Mouse (Mus musculus) hindbrain, embryonic 13.5 days (tissue): ENCODE results near the gene Lrrc4b. TPM values are rescaled to one million over a fixed set of nuclear protein-coding genes. Genes with fewer than 3 reads are reported as not detected.
A peak's percentile ranks its signal among the peaks of the same experiment; 100 is the strongest.

Source experiments
- ATAC-seq: fragments of 200-750 bp; cut with Nextera tagmentation; 2 replicates; pipeline ENCODE4 v1.8.0; 2017; ENCODE audit warnings: moderate TSS enrichment; ENCODE audit not compliant: low FRiP score
- H3K27ac ChIP-seq: fragments of 300-500 bp; sonication (generic); 2 replicates; pipeline ENCODE4 v1.5.1; 2015; ENCODE audit warnings: inconsistent platforms, mild to moderate bottlenecking, moderate library complexity
- H3K27me3 ChIP-seq: fragments of 300-500 bp; sonication (generic); 2 replicates; pipeline ENCODE4 v1.6.1; 2015; ENCODE audit warnings: mild to moderate bottlenecking, inconsistent platforms
- H3K36me3 ChIP-seq: fragments of 300-500 bp; sonication (generic); 2 replicates; pipeline ENCODE4 v1.6.1; 2015; ENCODE audit warnings: mild to moderate bottlenecking, inconsistent platforms
- H3K4me1 ChIP-seq: fragments of 300-500 bp; sonication (generic); replicated peaks from 2 replicates; pipeline ENCODE4 v1.6.1; 2015; ENCODE audit warnings: inconsistent platforms
- H3K4me2 ChIP-seq: fragments of 300-500 bp; sonication (generic); 2 replicates; pipeline ENCODE4 v1.6.1; 2015; ENCODE audit warnings: inconsistent platforms, mild to moderate bottlenecking, moderate library complexity
- H3K4me3 ChIP-seq: fragments of 300-500 bp; sonication (generic); 2 replicates; pipeline ENCODE4 v1.5.1; 2015; ENCODE audit warnings: mild to moderate bottlenecking, inconsistent platforms
- H3K9ac ChIP-seq: fragments of 300-500 bp; sonication (generic); 2 replicates; pipeline ENCODE4 v1.6.1; 2015; ENCODE audit warnings: mild to moderate bottlenecking, inconsistent platforms
- H3K9me3 ChIP-seq: fragments of 300-500 bp; sonication (generic); 2 replicates; pipeline ENCODE4 v1.6.1; 2016; ENCODE audit warnings: inconsistent platforms
- WGBS: fragments of 180-500 bp; shearing (Covaris S2); methylation state at CpG from one replicate; pipeline ENCODE4 v1.1.7; 2015; 5-methylcytosine and 5-hydroxymethylcytosine counted together
- microRNA-seq: library from miRNA; unstranded; fragments of <30 nt; microRNA quantifications from one replicate; pipeline ENCODE4, GENCODE M21; 2016
- polyA plus RNA-seq: library from polyadenylated mRNA; unstranded; fragments of >200 nt; fragmentation: Nextera tagmentation; extraction: Ambion mirVana; gene quantifications from 2 replicates; pipeline ENCODE4 v1.2.1, GENCODE M21; 2015

The Lrrc4b gene
- polyA plus RNA-seq, 1 experiment from 2014 or later = 15.6 TPM

- H3K9ac ChIP-seq = peak within 1 kb of the TSS; percentile 93
- under 1% methylated on average over 58 of the region's 58 CpGs for WGBS
- peak within 1 kb of the TSS; percentile 76 for H3K4me3 ChIP-seq
Observed at GRCm38 (mm10) chr7:44495992-44496770, 67.4 kb downstream of the Lrrc4b start, which contains the start of the genes Emc10 and Fam71e1. Gene Emc10, minus strand, starts transcription at chr7:44496529. Gene Fam71e1, plus strand, starts transcription at chr7:44496581.

GRCm38 (mm10) chr7:44496771-44497109 is 67.9 kb downstream of the Lrrc4b start:
- Histone ChIP-seq H3K4me3 (peak overlapping the region; percentile 76), H3K4me2 (peak overlapping the region; percentile 85), H3K9ac (peak overlapping the region; percentile 93), H3K27ac (peak overlapping the region; percentile 99), H3K9me3 (no peaks in the 10 kb centered on the region), H3K27me3 (0 out of 2 replicates have a peak, but pooled peaks cover 8% of the 10 kb centered on the region), H3K36me3 (peaks cover 26% of the 10 kb centered on the region), H3K4me1 (peaks cover 31% of the 10 kb centered on the region)
- under 1% methylated on average over 25 of the region's 26 CpGs for WGBS
- ATAC-seq = no peak

More at GRCm38 (mm10) chr7:44495992-44496770, 67.4 kb downstream of the Lrrc4b start, which contains the start of the genes Emc10 and Fam71e1:
- Histone ChIP-seq H3K9me3 (no peaks in the 10 kb centered on the region), H3K4me1 (peaks cover 34% of the 10 kb centered on the region), H3K4me2 (peak within 1 kb of the TSS; percentile 85), H3K27me3 (0 out of 2 replicates have a peak, but pooled peaks cover 8% of the 10 kb centered on the region), H3K27ac (peak within 1 kb of the TSS; percentile 99), H3K36me3 (peaks cover 31% of the 10 kb centered on the region)
- peak; percentile 96 for ATAC-seq

DNA sequence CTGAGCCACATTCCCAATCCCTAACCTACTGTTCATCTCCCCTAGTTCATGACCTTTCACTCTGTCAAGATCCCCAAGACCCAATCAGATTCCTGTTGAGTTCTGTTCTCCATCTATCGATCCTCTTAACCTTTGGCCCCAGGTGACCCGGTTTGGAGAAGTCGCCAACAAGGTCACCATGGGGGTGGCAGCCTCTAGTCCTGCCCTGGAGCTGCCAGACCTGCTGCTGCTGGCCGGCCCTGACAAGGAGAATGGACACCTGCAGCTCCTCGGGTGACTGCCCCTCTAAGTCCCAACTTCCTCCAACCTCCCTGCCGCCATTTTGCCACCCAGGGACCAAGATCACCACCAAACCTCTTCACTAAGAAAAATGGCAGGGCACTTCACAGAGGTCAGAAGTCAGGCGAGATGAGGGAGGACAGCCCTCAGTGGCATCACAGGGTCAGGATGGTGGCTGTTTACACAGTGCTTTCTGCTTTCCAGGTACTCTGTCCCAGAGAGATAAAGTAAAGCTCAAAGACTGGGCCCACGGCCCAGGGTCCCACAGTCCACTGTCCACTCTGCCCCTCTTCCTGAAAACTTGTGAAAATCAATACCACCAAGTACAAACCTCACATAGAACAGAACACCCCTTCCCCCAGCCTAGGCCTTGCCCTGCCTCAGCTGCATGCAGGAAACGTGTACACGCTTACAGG is 68.7 kb downstream of the Lrrc4b start:
- H3K4me3 ChIP-seq = peak overlapping the region; percentile 76
- H3K4me2 ChIP-seq = peak overlapping the region; percentile 85
- WGBS = 83% methylated on average over 10 of the region's 10 CpGs
- ATAC-seq = no peak
- peak overlapping the region; percentile 99 for H3K27ac ChIP-seq
- 0 out of 2 replicates have a peak, but pooled peaks cover 8% of the 10 kb centered on the region for H3K27me3 ChIP-seq
- peaks cover 31% of the 10 kb centered on the region for H3K4me1 ChIP-seq
- no peaks in the 10 kb centered on the region for H3K9me3 ChIP-seq
- H3K9ac ChIP-seq = peak overlapping the region; percentile 93
- H3K36me3 ChIP-seq = peaks cover 18% of the 10 kb centered on the region

DNA sequence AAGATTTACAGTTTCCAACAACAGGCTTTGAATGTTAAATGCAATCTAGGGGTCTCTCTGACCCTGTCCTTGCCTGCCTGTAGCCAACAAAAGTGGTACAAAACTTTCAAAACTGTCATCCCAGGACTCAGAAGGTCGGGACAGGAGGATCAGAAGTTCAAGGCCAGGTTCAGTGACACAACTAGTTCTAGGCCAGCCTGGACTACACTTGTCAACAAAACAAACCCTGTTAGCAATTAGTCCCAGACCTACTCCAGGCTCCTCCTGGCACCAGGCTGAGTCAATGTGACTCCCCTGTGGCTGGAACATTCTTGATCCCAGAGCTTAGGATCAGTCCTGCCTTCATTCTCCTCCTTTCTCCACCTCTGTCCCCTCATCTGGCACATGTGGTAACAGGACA is 70.1 kb downstream of the Lrrc4b start:
- no peak overlapping the region for H3K9ac ChIP-seq
- no peaks in the 10 kb centered on the region for H3K9me3 ChIP-seq
- WGBS = 82% methylated on average over 1 of the region's 1 CpGs
- no peak overlapping the region for H3K4me3 ChIP-seq
- ATAC-seq = no peak
- 0 out of 2 replicates have a peak, but pooled peaks cover 8% of the 10 kb centered on the region for H3K27me3 ChIP-seq
- no peak overlapping the region for H3K27ac ChIP-seq
- H3K4me2 ChIP-seq = no peak overlapping the region
- H3K36me3 ChIP-seq = peaks cover 6% of the 10 kb centered on the region; the same call in 1 of the 2 replicates
- H3K4me1 ChIP-seq = peaks cover 27% of the 10 kb centered on the region

DNA sequence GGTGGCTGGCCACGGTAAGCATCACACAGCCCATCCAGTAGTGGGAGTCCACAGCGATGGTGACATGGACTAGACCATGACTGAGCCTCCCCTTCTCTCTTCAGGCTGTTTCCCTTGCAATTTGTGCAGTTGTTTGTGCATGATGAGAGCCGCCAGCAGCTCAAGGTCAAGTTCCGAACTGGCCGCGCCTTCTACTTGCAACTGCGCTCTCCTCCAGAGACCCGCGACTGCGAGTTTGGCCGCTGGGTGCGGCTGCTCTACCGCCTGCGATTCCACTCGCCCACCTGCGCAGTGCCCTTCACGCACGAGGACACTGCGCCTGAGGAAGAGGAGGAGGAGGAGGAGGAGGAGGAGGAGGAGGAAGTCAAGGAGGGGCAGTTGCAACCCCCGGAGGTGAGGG is 71.2 kb downstream of the Lrrc4b start:
- no peak overlapping the region for H3K4me3 ChIP-seq
- no peak overlapping the region for H3K4me2 ChIP-seq
- 0 out of 2 replicates have a peak, but pooled peaks cover 3% of the 10 kb centered on the region for H3K9me3 ChIP-seq
- WGBS = 69% methylated on average over 20 of the region's 20 CpGs
- H3K4me1 ChIP-seq = peaks cover 19% of the 10 kb centered on the region
- no peaks in the 10 kb centered on the region for H3K36me3 ChIP-seq
- no peak overlapping the region for H3K9ac ChIP-seq
- H3K27ac ChIP-seq = no peak overlapping the region
- 0 out of 2 replicates have a peak, but pooled peaks cover 8% of the 10 kb centered on the region for H3K27me3 ChIP-seq
- ATAC-seq = no peak

DNA sequence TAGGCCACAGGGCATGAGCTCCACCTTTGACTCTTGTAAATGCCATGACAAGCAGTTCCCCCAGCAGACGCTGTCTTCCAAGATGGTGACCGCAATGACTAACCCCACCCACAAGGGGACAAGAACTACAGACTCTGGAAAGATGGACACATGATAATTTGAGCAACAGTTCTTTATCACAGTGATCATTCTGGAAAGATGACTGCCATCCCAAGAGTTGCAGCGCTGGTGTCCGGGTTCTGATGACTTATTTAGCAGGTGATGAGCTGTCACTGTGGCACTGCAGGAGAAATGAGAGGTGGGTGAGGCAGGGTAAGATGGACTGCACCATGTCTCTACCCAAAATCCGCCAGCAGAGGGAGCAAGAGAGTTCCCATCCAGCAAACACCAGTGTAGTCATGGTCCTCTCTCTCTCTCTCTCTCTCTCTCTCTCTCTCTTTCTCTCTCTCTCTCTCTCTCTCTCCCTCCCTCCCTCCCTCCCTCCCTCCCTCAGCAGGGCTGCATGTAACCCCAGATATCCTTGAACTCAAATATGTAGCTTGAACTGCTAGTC is 72.8 kb downstream of the Lrrc4b start:
- H3K4me2 ChIP-seq = no peak overlapping the region
- no peak for ATAC-seq
- WGBS = 37% methylated on average over 5 of the region's 5 CpGs

GRCm38 (mm10) chr7:44507491-44507890 is 78.7 kb downstream of the Lrrc4b start:
- no peak for ATAC-seq
- H3K27ac ChIP-seq = no peak overlapping the region
- no peaks in the 10 kb centered on the region for H3K36me3 ChIP-seq
- no peak overlapping the region for H3K4me2 ChIP-seq
- H3K9me3 ChIP-seq = 0 out of 2 replicates have a peak, but pooled peaks cover 3% of the 10 kb centered on the region
- H3K9ac ChIP-seq = no peak overlapping the region
- no peak overlapping the region for H3K4me3 ChIP-seq
- H3K4me1 ChIP-seq = no peaks in the 10 kb centered on the region
- H3K27me3 ChIP-seq = peaks cover 33% of the 10 kb centered on the region

More for the DNA sequence above, 72.8 kb downstream of the Lrrc4b start:
- Histone ChIP-seq H3K4me1 (peaks cover 11% of the 10 kb centered on the region), H3K27me3 (0 out of 2 replicates have a peak, but pooled peaks cover 8% of the 10 kb centered on the region), H3K9me3 (0 out of 2 replicates have a peak, but pooled peaks cover 3% of the 10 kb centered on the region), H3K4me3 (no peak overlapping the region), H3K36me3 (no peaks in the 10 kb centered on the region), H3K27ac (no peak overlapping the region), H3K9ac (no peak overlapping the region)

Small RNAs within 50 kb of the gene (microRNA-seq; reads per million reads assigned to microRNA genes)
- not detected for gene Mir7052

Other genes starting within 250 kb of the Lrrc4b start
- gene Klk1b24, start 240.8 kb upstream of the Lrrc4b start, polyA plus RNA-seq = not detected in 2 replicates
- not detected in 2 replicates for gene Klk1b3, start 230.8 kb upstream of the Lrrc4b start, polyA plus RNA-seq
- gene Klk1b4, start 221.6 kb upstream of the Lrrc4b start, polyA plus RNA-seq = not detected in 2 replicates
- not detected in 2 replicates for gene Klk1b5, start 213.1 kb upstream of the Lrrc4b start, polyA plus RNA-seq
- not detected in 2 replicates for gene Klk1, start 203.7 kb upstream of the Lrrc4b start, polyA plus RNA-seq
- not detected in 2 replicates for gene Gm36864, start 192.8 kb upstream of the Lrrc4b start, polyA plus RNA-seq
- gene 1700028J19Rik, start 182.3 kb upstream of the Lrrc4b start, polyA plus RNA-seq = 1.5 and 1.7 TPM in 2 replicates
- 206 and 226 TPM in 2 replicates for gene 2410002F23Rik, start 182.3 kb upstream of the Lrrc4b start, polyA plus RNA-seq
- gene Acp4, start 171.6 kb upstream of the Lrrc4b start, polyA plus RNA-seq = 0.10 TPM in 1 of 2 replicates, not detected in the other
- not detected in 2 replicates for gene Gm15517, start 167.6 kb upstream of the Lrrc4b start, polyA plus RNA-seq
- 3.4 and 3.9 TPM in 2 replicates for gene Clec11a, start 122.1 kb upstream of the Lrrc4b start, polyA plus RNA-seq
- gene Shank1, start 118.8 kb upstream of the Lrrc4b start, polyA plus RNA-seq = 31.7 and 32.6 TPM in 2 replicates
- 26.1 and 27.7 TPM in 2 replicates for gene Syt3, start 44.9 kb upstream of the Lrrc4b start, polyA plus RNA-seq
- 1.8 and 2.4 TPM in 2 replicates for gene 1700008O03Rik, start 43.2 kb upstream of the Lrrc4b start, polyA plus RNA-seq
- gene Aspdh, start 36.4 kb downstream of the Lrrc4b start, polyA plus RNA-seq = 5.6 and 6.5 TPM in 2 replicates
- gene Josd2, start 39.0 kb downstream of the Lrrc4b start, polyA plus RNA-seq = 45.8 and 46.2 TPM in 2 replicates
- 121 and 126 TPM in 2 replicates for gene Emc10, start 67.5 kb downstream of the Lrrc4b start, polyA plus RNA-seq
- gene Fam71e1, start 67.6 kb downstream of the Lrrc4b start, polyA plus RNA-seq = 32.2 and 37.4 TPM in 2 replicates
- 0.08 and 0.18 TPM in 2 replicates for gene Mybpc2, start 95.6 kb downstream of the Lrrc4b start, polyA plus RNA-seq
- not detected in 2 replicates for gene Spib, start 103.1 kb downstream of the Lrrc4b start, polyA plus RNA-seq
- 24.4 and 28.8 TPM in 2 replicates for gene Pold1, start 119.8 kb downstream of the Lrrc4b start, polyA plus RNA-seq
- 69.8 and 70.9 TPM in 2 replicates for gene Nr1h2, start 124.9 kb downstream of the Lrrc4b start, polyA plus RNA-seq
- gene Napsa, start 143.4 kb downstream of the Lrrc4b start, polyA plus RNA-seq = 1.1 and 1.7 TPM in 2 replicates
- 4.4 and 5.0 TPM in 2 replicates for gene Kcnc3, start 161.6 kb downstream of the Lrrc4b start, polyA plus RNA-seq
- 1.9 and 2.3 TPM in 2 replicates for gene Myh14, start 241.8 kb downstream of the Lrrc4b start, polyA plus RNA-seq